Mouse (Mus musculus): ENCODE measurements around the gene Pex6. TPM values are rescaled to one million over a fixed set of nuclear protein-coding genes. Genes with fewer than 3 reads are reported as not detected.
A peak's percentile ranks its signal among the peaks of the same experiment; 100 is the strongest.
"Not testable (repeated sequence)": the region's sequence is repeated elsewhere in the genome, so short reads cannot be mapped to it uniquely, and the experiment has no call there.

The Pex6 gene
- polyA plus RNA-seq, 1 experiment from 2014 or later: 21.9 TPM

DNA sequence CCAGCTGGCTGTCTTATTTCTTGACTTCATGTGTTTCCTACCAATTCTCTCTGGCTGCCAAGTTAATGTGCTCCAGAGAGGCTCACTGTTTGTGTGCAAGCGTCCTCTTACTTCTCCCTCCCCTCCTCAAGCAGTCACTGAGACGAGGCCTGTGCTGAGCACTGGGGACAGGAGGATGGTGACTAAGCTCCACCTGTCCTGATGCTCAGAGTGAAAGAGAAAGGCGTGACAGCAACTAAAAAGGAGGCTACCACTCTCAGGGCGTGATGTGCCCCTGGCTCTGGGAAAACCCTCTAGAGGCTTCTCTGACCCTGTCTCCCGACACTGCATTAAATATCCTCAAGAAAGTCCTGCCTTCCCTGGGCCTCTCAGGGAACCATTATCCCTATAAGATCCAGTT, 38.0 kb downstream of the Pex6 start:
- H3K9me3 ChIP-seq: no peaks in the 10 kb centered on the region
- peaks cover 14% of the 10 kb centered on the region for H3K4me1 ChIP-seq
- no peaks in the 10 kb centered on the region for H3K27me3 ChIP-seq (ENCODE audit: insufficient read depth, poor library complexity, severe bottlenecking)
- DNase-seq (ENCODE audit: low spot score): no peak
- H3K27ac ChIP-seq: no peak overlapping the region
- WGBS: 84% methylated on average over 5 of the region's 5 CpGs
- no peak overlapping the region for H3K4me3 ChIP-seq
- peaks cover 34% of the 10 kb centered on the region for H3K36me3 ChIP-seq

- no peaks in the 10 kb centered on the region for H3K27me3 ChIP-seq (ENCODE audit: insufficient read depth, poor library complexity, severe bottlenecking)
- no peak for DNase-seq (ENCODE audit: low spot score)
- peaks cover 14% of the 10 kb centered on the region for H3K4me1 ChIP-seq
- peaks cover 22% of the 10 kb centered on the region for H3K36me3 ChIP-seq
- whole genome bisulfite sequencing: 94% methylated on average over 4 of the region's 4 CpGs
- H3K27ac ChIP-seq: peak overlapping the region; percentile 92; the same call in 1 of the 2 replicates
- no peaks in the 10 kb centered on the region for H3K9me3 ChIP-seq
- H3K4me3 ChIP-seq: peak overlapping the region; percentile 82
Measured at GRCm38 (mm10) chr17:46750580-46750979, 39.3 kb downstream of the Pex6 start.

GRCm38 (mm10) chr17:46751056-46751793, 40.0 kb downstream of the Pex6 start:
- WGBS: 33% methylated on average over 16 of the region's 16 CpGs
- peak overlapping the region; percentile 82 for H3K4me3 ChIP-seq
- no peaks in the 10 kb centered on the region for H3K9me3 ChIP-seq
- peaks cover 17% of the 10 kb centered on the region for H3K36me3 ChIP-seq
- no peaks in the 10 kb centered on the region for H3K27me3 ChIP-seq (ENCODE audit: insufficient read depth, poor library complexity, severe bottlenecking)
- peak; percentile 83 for DNase-seq (ENCODE audit: low spot score)
- peaks cover 16% of the 10 kb centered on the region for H3K4me1 ChIP-seq
- peak overlapping the region; percentile 92 for H3K27ac ChIP-seq

GRCm38 (mm10) chr17:46751794-46752556, 40.7 kb downstream of the Pex6 start, which contains the start of gene Cnpy3:
Gene Cnpy3, minus strand, starts transcription at chr17:46752214.
- WGBS: under 1% methylated on average over 58 of the region's 58 CpGs

DNA sequence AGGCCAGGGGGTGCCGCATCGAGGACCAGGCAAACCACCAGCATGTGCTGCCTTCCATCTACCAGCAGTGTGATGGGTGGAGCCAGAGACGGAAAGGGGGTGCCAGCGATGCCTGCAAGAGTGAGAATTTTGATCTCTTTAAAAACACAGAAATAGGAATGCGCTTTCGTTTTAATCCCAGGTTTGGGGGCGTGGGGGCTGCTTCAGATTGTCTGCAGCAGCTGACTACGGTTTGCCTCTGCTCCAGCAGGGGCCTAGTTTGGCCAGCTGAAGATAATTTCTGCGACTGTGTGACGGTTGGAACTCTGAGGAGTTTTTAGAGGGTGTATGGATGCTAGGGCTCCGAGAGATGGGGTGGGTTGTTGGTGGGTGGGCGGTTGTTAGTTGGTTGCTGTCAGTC, 47.5 kb downstream of the Pex6 start:
- Histone ChIP-seq H3K9me3 (no peaks in the 10 kb centered on the region), H3K27me3 (ENCODE audit: insufficient read depth, poor library complexity, severe bottlenecking) (no peaks in the 10 kb centered on the region), H3K36me3 (no peaks in the 10 kb centered on the region), H3K4me3 (no peak overlapping the region), H3K4me1 (peaks cover 3% of the 10 kb centered on the region), H3K27ac (no peak overlapping the region)
- 72% methylated on average over 12 of the region's 12 CpGs for WGBS
- no peak for DNase-seq (ENCODE audit: low spot score)

More at GRCm38 (mm10) chr17:46751794-46752556, 40.7 kb downstream of the Pex6 start, which contains the start of gene Cnpy3:
- H3K27me3 ChIP-seq (ENCODE audit: insufficient read depth, poor library complexity, severe bottlenecking): no peaks in the 10 kb centered on the region
- peak within 1 kb of the TSS; percentile 92 for H3K27ac ChIP-seq
- H3K36me3 ChIP-seq: peaks cover 9% of the 10 kb centered on the region
- H3K4me1 ChIP-seq: peaks cover 17% of the 10 kb centered on the region
- H3K4me3 ChIP-seq: peak within 1 kb of the TSS; percentile 82
- peak; percentile 99 for DNase-seq (ENCODE audit: low spot score)
- H3K9me3 ChIP-seq: no peaks in the 10 kb centered on the region

DNA sequence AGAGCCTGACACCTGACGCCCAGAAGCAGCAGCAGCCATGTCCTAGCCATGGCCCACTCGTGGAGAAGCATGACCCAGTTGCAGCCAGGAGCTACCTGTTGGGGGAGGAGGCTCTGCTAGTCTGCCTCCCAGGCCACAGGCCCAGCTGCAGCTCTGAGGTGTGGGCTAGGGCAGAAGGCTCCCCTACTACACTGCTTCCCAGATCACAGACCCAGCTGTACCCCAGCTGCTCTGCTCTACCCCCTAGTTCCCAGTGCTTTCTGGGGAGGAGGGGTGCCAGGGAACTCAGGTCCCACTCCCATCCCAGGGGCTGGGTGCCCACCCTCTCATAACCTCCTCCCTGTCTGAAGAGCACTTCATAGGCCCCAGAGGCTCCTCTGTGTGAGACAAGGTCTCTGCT, 52.3 kb downstream of the Pex6 start, which contains the start of gene Ptcra:
Ptcra (minus strand) TSS at position 169 of the 400 bp plus-strand sequence.
- 72% methylated on average over 2 of the region's 2 CpGs for WGBS
- no peak for DNase-seq (ENCODE audit: low spot score)
- Histone ChIP-seq H3K4me1 (peaks cover 5% of the 10 kb centered on the region; the same call in 1 of the 2 replicates), H3K9me3 (no peaks in the 10 kb centered on the region), H3K4me3 (no peak within 1 kb of the TSS), H3K27me3 (ENCODE audit: insufficient read depth, poor library complexity, severe bottlenecking) (no peaks in the 10 kb centered on the region), H3K36me3 (no peaks in the 10 kb centered on the region), H3K27ac (no peak within 1 kb of the TSS)

- H3K4me3 ChIP-seq; H3K9me3 ChIP-seq; H3K4me1 ChIP-seq; DNase-seq (ENCODE audit: low spot score); H3K36me3 ChIP-seq; H3K27me3 ChIP-seq (ENCODE audit: insufficient read depth, poor library complexity, severe bottlenecking); H3K27ac ChIP-seq: not testable (repeated sequence)
- 61% methylated on average over 9 of the region's 9 CpGs for WGBS
Measured at GRCm38 (mm10) chr17:46764916-46765315, 53.7 kb downstream of the Pex6 start.

DNA sequence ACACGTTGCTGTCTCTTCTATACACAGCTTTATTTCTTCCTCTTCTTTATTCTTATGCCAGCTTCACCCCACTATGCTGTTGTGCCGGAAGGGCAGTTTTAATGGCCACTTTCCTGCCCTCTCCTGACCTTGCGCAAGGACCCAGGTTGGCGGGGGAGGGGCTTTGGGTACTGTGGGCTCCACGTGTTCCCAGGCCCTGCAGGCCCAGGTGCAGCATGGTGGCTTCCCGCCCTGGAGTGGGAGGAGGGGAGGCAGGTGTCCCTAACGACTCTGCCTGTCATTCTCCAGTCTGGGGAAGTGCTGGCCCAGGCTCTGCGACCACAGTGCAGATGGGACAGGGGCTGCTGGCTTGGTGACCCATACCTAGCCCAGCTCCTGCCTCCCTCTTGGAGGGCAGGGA, 56.6 kb downstream of the Pex6 start:
- H3K27ac ChIP-seq: no peak overlapping the region
- no peaks in the 10 kb centered on the region for H3K9me3 ChIP-seq
- no peaks in the 10 kb centered on the region for H3K27me3 ChIP-seq (ENCODE audit: insufficient read depth, poor library complexity, severe bottlenecking)
- H3K36me3 ChIP-seq: no peaks in the 10 kb centered on the region
- 52% methylated on average over 8 of the region's 8 CpGs for WGBS
- no peak overlapping the region for H3K4me3 ChIP-seq
- DNase-seq (ENCODE audit: low spot score): no peak
- peaks cover 12% of the 10 kb centered on the region for H3K4me1 ChIP-seq

DNA sequence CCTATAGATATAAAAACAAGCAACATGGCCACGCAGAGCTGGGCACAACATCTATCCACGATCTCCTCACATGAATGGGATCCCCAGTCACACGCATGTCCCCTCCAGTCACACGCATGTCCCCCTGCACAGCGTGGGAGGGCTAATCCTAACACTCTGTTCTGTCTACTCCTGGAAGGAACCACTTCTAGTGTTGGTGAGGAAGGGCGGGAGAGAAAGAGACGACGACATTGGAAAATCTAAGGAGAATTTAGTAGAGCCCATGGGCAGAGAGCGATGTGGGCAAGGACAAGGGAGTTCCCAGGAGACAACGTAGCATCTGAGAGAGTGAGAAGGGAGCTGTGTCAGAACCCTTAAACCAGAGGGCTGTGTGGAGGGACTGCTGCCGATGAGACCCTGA, 59.3 kb downstream of the Pex6 start:
- Histone ChIP-seq H3K9me3 (no peaks in the 10 kb centered on the region), H3K4me1 (peaks cover 21% of the 10 kb centered on the region), H3K27ac (no peak overlapping the region), H3K36me3 (peaks cover 15% of the 10 kb centered on the region), H3K4me3 (no peak overlapping the region), H3K27me3 (ENCODE audit: insufficient read depth, poor library complexity, severe bottlenecking) (no peaks in the 10 kb centered on the region)
- 88% methylated on average over 11 of the region's 11 CpGs for WGBS
- no peak for DNase-seq (ENCODE audit: low spot score)

GRCm38 (mm10) chr17:46771025-46771424, 59.8 kb downstream of the Pex6 start:
- Histone ChIP-seq H3K27me3 (ENCODE audit: insufficient read depth, poor library complexity, severe bottlenecking) (no peaks in the 10 kb centered on the region), H3K27ac (no peak overlapping the region), H3K4me3 (no peak overlapping the region), H3K4me1 (peaks cover 21% of the 10 kb centered on the region), H3K36me3 (peaks cover 20% of the 10 kb centered on the region), H3K9me3 (no peaks in the 10 kb centered on the region)
- DNase-seq (ENCODE audit: low spot score): no peak
- WGBS: 80% methylated on average over 4 of the region's 4 CpGs

- Histone ChIP-seq H3K4me1 (peaks cover 21% of the 10 kb centered on the region), H3K27ac (peak overlapping the region; percentile 90; the same call in 1 of the 2 replicates), H3K36me3 (peaks cover 26% of the 10 kb centered on the region), H3K4me3 (peak overlapping the region; percentile 87), H3K9me3 (no peaks in the 10 kb centered on the region), H3K27me3 (ENCODE audit: insufficient read depth, poor library complexity, severe bottlenecking) (no peaks in the 10 kb centered on the region)
- 61% methylated on average over 17 of the region's 17 CpGs for WGBS
- DNase-seq (ENCODE audit: low spot score): no peak
Measured at GRCm38 (mm10) chr17:46771616-46772015, 60.4 kb downstream of the Pex6 start.

DNA sequence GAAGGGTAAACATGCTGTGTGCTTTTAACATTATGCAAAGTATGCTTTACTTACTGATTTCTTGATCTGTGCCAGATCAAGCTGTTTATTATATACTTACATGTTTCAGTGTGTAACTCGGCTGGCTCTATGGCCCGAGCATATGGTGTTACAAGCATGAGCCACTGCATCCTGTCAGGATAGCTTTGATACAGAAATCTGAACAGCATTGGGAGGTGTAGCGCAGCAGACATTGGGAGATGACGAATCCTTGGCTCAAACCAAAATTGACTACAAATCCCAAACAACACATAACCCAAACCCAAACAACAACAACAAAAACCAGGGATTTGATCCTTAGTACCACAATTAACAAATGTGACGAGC, 60.8 kb downstream of the Pex6 start:
- DNase-seq (ENCODE audit: low spot score): no peak
- Histone ChIP-seq H3K36me3 (peaks cover 30% of the 10 kb centered on the region), H3K9me3 (no peaks in the 10 kb centered on the region), H3K4me1 (peaks cover 21% of the 10 kb centered on the region), H3K27me3 (ENCODE audit: insufficient read depth, poor library complexity, severe bottlenecking) (no peaks in the 10 kb centered on the region), H3K4me3 (peak overlapping the region; percentile 87), H3K27ac (peak overlapping the region; percentile 90)
- 10% methylated on average over 5 of the region's 5 CpGs for WGBS

Data from heart, embryonic 10.5 days (tissue).